Mouse (Mus musculus) cerebellum, adult 2 months (tissue): ENCODE data around the gene Prps2.

ENCODE experiments used
- CTCF ChIP-seq: fragments of 200-500 bp; IDR thresholded peaks from 2 replicates; pipeline ENCODE4 v1.5.1; 2011; ENCODE audit warnings: low read depth, mild to moderate bottlenecking, control low read depth, low read length, moderate library complexity, borderline replicate concordance; ENCODE audit not compliant: insufficient read depth
- POLR2A ChIP-seq: fragments of 200-500 bp; IDR thresholded peaks from 2 replicates; pipeline ENCODE4 v1.6.1; 2011; ENCODE audit warnings: low read length, control low read depth, borderline replicate concordance; ENCODE audit not compliant: insufficient read depth

DNA sequence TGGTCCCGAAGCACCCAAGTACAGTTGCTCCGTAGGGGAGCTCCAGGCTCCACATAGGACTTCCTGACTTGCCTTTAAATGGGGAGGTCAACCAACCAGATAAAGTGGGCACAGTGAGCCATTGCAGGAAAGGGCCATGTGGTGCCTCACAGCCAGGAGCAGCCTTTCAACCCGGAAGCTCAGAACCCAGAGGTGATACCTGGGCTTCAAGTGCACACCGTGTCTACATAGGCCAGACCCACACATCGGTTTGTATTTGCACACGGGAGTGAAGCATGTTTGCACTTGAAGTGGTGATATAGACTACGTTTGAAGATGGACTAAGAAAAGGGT, 271 bp upstream of the Prps2 start:
- TF ChIP-seq CTCF (no peak), POLR2A (no peak)
